Mouse (Mus musculus) embryo, embryonic 9.5 days (tissue): ENCODE data around the gene Tmem270.
A peak's percentile ranks its signal among the peaks of the same experiment; 100 is the strongest.
"Not testable (repeated sequence)": the region's sequence is repeated elsewhere in the genome, so short reads cannot be mapped to it uniquely, and the experiment has no call there.

Experiments used
- DNase-seq: peaks from one replicate; pipeline ENCODE4 v3.0.0-alpha.2; 2017; ENCODE audit errors: extremely low spot score

Tmem270 gene

DNA sequence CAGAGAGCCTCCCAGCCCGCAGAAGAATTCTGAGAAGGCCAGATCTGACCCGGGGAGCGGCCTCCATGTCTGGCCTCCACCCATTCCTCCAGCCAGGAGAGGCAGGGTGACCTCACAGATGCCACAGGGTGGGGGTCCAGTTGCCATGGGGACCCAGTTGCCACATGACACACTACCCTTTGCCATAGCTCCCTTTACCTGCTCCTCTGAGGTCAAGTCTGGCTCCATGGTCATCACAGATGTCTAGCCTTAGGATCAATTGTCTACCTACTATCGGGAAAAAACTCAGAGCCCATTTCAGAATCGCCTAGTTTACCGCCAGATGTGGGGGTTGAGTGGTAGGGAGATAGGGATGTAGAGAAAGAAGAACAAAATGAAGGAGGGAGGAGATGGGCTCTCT is at the start of gene Tmem270:
Gene Tmem270, minus strand, starts transcription at position 101 of the 400 bp plus-strand sequence.
- DNase-seq: no peak

DNA sequence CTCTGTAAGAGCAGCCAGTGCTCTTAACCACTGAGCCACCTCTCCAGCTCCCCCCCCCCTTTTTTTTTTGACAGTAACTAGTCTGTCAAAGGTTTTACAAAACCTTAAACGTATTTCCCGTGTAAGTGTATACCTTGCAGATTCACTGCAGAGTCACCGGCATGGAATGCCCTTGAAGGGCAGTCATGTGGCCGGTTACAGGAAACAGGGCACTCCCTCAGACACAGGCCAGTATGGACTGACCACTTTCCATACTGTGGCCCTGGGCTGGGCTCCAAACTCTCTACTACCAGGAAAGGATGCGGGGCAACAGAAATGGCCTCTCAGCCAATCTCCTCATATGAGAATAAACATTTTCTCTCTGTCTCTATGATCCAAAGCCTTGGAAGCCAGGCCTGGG is 49.0 kb upstream of the Tmem270 start:
- no peak for DNase-seq

DNA sequence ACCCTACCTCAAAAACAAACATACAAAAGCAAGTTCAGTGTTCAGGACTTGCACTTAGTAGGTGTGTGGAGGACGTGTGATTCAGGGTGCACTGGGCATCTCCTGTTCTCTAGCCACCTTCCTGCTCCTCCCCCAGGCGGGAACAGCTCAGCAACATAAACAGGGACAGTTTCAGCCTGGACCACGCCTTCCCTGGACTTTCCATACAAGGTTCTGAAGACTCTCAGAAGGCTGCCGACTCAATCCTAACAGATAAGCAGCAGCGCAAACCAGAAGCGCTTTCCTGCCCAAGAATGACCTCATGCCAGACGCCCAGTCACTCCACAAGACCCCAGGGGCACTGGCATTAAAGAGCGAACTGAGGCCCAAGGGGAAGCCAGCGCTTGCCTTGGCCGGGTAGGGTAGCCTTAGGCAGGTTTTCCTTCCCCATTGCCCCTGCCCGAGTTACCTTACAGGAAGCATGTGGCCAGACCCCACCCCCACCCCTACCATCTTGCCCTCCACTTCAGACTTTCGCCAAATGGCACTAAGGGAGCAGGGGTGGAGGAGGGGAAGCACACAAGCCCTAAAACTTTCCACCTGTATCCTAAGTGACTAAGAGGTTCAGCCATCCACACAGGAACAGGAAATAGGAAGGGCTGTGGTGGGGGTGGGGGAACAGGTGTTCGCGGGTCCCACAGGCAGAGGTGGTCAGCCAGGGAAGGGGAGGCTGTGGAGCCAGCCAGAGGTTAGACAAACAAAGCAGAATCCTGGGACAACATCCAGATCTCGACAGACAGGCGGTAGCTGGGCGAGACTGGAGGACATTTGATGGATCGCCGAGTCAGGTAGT is 44.7 kb upstream of the Tmem270 start:
- DNase-seq: no peak

DNA sequence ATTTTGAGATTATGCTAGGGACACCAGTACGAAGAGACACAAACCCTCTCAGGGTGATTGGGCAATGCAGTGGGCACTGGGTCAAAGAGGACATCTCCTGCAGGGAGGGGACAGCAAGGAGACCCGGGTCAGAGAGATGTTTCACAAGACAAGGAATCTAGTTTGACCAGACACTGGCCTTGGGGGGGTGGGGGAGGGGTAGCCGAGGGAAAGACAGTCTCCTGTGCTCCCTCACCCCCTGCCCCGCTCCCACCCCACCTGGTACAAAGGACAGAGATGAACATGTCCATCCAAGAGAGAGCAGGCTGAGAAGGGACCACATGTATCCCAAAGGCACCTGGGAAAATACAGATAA is 41.5 kb upstream of the Tmem270 start:
- no peak for DNase-seq

DNA sequence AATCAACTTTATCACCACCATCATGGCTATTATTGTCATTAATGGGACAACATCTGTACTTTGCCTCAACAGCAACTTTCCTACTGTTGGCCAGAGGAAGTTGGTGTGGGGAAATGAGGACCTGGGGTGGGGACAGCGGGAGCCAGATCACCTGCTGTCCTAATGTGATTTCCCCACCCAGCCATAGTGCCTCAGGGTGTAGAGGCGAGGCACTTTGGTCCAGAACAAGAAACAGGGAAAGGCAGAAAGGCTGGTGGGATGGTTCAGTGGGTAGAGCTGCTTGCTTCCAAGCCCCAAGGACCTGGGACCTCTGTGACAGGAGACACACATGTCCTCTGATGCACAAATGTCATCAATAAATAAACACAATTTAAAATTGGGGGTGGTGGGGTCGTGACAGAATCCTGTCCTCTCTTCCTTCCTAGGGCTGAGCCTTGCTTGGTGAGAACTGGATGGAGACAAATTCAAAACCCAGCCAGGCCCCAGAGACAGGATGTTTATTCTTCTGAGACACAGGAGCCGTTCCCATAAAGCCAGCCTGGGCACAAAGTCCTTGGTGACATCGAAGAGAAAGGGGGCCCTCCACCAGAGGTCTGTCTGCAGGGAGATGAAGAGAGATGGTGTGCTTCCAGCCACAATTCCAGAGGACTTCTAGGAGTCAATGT is 41.0 kb upstream of the Tmem270 start:
- no peak for DNase-seq

DNA sequence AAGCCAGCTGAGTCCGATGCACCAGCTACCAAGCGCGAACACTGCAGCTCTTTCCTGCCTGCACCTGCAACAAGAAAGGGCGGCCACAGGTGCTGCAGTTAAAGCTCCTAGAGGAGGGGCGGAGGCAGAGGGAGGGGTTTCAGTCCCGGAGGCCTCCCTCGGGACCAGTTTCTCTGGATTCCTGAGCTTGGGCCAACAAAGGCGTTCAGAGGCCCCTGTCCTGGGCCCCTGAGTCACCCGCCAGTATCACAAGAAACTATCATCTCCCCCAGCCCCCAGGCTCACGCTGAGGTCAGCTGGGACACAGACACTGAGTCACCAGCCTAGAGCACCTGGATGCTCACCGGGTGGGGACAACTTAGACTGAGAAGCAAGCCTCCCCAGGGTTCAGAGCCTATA is 40.3 kb upstream of the Tmem270 start, which contains the start of gene Cldn4:
Gene Cldn4, minus strand, starts transcription at position 78 of the 399 bp plus-strand sequence.
- no peak for DNase-seq

DNA sequence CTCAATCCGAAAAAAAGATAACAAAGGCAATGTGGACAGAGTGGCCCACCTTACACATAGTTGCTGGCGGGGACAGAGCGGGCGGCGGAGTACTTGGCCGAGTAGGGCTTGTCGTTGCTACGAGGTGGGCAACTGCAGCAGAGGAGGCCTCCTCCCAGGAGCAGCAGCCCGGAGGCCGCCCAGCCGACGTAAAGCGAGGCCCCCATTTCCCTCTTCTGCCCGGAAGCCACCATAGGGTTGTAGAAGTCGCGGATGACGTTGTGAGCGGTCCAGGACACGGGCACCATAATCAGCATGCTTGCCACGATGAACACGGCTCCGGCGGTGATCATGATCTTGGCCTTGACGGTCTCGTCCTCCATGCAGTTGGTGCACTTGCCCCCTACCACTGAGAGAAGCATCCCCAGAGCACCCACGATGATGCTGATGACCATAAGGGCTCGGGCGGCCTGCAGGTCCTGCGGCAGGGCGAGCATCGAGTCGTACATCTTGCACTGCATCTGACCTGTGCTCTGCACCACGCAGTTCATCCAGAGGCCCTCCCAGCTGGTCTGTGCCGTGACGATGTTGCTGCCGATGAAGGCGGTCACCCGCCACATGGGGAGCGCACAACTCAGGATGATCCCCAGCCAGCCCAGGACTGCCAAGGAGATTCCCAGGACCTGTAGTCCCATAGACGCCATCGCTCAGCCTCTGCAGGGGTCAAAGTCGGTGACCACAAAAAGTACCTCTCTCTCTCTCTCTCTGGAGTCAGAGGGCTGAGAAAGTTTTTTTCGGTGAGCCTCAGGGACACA is 39.7 kb upstream of the Tmem270 start:
- no peak for DNase-seq

DNA sequence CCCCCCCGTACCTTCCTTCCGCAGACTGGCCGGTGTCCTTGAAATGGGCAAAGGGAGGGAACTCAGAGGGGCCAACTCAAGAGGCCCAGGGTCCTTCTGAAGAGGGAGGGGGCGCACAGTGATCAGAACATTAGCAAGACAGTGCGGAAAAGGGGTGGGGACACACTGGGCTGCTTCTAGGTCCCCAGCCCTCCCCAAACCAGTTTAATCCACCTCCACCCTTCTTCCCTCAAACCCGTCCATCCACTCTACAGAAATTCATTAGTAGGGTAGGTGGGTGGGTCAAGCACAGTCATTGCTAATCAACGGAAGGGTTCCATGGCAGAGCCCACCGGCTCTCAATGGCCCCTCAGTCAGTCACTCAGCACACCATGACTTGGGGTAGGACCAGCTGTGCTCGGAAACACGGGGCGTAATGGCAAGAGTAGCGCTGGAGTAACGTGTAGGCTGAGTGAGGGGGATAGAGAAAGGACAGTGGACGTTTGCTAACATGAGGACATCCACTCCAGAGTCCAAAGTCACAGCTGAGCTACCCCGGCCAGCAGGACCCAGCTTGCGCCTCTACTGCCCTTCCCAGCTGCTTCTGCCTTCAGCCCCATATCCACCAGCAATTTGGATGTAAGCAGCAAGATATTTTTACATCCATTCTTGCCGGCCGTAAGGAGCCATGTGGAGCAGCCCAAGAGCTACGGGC is 38.9 kb upstream of the Tmem270 start:
- DNase-seq: no peak

DNA sequence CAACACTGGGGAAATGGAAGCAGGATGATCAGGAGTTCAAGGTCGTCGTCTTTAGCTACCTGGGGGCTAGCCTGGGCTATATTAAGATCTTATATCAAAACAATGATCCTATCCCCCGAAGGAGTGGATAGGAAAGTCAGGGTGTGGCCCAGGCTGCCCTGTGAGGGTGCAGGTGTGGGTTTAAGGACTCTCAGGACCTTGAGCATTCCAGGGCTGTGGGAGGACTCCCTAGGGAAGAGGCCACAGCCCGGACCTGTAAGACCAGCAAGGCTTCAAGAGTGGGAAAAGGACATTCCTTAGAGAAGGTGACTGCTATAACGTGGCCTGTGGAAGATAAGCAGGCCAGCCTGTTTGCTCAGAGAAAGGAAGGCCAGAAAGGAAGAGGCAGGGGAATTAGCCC is 37.6 kb upstream of the Tmem270 start:
- no peak for DNase-seq

DNA sequence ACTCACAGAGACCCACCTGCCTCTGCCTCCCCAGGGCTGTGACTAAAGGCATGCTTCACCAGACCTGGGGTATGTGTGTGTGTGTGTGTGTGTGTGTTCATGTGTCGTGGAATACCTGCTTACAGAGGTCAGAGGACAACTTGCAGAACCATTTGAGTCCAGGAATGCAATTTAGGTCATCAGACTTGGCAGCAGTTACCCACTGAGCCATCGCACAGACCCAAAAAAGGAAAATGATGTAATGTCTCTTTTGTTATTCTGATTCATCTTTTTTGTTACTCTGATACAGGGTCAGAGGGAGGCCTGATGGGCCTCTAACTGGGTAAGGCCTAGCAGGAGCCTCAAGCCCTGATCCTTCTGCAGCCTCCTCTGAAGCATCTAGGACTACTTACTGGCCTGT is 36.2 kb upstream of the Tmem270 start:
- no peak for DNase-seq

DNA sequence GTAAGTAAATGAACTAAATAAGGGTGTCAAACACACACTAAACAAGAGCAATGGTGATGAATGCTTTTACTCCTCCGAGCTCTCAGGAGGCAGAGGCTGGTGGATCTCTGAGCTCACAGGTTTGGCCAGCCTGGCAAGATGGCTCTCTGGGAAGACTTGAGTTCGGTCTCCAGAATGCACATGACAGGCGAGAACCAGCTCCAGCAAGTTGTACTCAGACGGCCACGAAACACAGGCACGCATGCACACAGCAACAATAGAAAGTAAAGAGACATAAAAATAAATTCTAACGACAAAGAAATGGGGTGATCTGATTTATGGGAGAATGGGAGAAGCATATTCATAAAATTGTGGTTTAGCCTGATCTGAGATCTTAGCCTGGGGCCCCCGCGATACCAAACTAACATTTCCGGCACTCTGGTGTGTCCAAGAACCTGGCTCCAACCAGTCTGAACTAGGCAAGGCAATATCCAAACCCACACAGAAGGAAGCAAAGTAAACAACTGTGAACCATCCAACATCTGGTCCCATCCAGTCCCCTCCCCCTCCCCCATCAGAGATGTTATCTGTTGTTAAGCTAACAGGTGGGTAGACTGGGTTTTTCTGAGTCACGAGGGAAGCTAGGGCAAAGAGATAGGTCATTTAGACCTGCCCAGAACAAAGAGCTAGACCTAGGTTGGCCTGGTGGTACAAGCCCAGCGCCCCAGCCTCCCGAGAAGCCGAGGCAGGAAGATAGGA is 35.1 kb upstream of the Tmem270 start:
- no peak for DNase-seq

DNA sequence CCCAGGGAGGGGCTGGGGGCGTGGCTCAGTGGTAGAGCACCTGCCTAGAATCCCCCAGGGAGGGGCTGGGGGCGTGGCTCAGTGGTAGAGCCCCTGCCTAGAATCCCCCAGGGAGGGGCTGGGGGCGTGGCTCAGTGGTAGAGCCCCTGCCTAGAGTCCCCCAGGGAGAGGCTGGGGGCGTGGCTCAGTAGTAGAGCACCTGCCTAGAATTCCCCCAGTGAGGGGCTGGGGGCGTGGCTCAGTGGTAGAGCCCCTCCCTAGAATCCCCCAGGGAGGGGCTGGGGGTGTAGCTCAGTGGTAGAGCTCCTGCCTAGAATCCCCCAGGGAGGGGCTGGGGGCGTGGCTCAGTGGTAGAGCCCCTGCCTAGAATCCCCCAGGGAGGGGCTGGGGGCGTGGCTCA is 33.0 kb upstream of the Tmem270 start:
- DNase-seq: not testable (repeated sequence)

DNA sequence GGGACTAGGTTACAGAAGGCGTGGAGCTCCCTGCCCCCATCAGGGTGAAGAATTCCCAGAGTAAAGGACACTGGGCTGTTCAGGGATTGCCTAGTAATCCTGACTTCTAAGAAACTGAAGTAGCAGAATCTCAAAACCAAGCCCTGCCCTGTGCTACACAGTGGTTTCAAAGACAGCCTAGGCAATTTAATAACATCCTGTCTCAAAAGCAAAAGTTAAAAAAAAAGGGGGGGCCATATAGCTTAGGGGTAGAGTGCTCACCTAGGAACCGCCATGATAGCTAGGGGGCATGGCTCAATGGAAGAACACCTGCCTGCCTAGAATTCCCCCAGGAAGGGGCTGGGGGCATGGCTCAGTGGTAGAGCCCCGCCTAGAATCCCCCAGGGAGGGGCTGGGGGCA is 32.5 kb upstream of the Tmem270 start:
- no peak for DNase-seq

DNA sequence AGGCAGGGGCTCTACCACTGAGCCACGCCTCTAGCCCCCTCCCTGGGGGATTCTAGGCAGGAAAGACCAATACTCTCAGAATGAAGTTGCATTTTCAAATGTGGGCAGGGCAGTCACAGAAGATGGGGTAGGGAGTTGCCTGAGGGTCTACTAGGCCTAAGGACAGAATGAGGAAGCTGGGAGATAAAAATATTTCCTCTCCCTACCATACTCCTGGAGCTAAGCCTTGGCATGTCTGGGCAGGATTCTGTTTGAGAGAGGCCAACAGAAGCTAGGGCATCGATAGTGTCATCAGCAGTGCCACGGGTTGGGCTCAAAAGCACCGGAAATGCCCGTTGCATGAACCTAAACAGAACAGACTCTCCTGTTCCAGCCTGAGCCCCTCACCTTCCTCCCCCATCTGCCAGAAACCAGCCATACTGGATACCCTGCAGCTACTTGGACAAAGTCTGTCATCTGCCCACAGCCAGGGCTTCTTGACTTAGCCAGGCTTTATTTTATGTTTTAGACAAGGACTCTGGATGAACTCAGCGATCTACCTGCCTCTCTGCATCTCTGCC is 30.2 kb upstream of the Tmem270 start:
- no peak for DNase-seq

DNA sequence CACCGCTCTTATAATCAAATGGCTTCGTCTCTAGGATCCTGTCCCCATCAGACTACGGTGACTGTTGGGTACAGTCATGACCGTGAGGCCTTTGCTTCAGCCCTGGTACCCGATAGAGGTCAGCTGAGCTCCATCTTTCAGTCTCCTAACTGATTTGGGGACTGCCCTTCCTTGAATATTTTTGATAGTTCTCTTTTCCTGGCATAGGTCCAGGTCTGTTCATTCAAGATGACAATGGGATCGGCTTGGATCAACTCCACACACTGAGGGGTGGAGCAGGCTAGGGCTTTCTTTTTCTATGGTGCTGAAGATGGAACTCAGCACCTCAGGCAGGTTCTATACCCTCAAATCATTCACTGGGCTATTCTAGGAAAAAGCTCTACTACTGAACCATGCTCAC is 29.5 kb upstream of the Tmem270 start:
- DNase-seq: no peak

DNA sequence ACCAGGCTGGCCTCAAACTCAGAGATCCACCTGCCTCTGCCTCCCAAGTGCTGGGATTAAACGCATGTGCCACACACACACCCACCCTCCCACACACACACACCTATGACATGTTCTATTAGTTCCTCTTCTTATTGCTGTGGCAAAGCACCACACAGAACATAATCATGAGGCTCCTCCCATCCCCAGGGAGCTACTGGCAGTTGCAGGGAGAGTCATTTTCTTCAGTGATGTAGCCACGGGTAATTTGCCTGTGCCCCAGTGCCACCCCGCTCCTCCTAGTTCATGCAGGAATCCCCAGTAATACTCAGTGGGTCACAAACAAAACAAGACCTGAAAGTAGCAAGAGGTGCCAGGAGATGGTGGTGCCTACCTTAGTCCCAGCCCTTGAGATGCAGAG is 28.1 kb upstream of the Tmem270 start:
- no peak for DNase-seq

DNA sequence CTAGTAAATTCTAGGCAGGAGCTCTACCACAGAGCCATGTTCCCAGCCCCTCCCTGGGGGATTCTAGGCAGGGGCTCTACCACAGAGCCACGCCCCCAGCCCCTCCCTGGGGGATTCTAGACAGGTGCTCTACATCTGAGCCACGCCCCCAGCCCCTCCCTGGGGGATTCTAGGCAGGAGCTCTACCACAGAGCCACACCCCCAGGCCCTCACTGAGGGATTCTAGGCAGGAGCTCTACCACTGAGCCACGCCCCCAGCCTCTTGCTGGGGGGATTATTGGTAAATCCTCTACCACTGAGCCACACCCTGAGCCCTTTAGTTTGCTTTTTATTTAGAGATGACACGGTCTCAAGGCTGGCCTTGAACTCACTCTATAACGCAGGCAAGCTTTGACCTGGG is 27.2 kb upstream of the Tmem270 start:
- DNase-seq: not testable (repeated sequence)

DNA sequence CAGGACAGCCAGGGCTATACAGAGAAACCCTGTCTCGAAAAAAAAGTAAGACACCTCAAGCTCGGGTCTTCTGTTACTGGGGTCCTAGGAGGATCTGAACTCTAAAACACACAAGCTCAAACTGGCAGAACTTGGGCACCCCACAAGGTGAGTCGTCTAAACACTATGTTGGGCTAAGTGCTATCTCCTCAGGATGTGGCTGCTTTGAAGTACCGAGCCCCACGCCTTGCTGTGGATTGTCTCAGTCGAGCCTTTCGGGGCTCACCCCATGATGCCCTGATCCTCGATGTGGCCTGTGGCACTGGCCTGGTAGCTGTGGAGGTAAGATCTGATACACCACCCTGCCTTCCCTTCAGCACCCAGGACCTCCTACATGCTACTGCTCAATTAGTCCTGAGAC is 26.7 kb upstream of the Tmem270 start:
- DNase-seq: no peak

DNA sequence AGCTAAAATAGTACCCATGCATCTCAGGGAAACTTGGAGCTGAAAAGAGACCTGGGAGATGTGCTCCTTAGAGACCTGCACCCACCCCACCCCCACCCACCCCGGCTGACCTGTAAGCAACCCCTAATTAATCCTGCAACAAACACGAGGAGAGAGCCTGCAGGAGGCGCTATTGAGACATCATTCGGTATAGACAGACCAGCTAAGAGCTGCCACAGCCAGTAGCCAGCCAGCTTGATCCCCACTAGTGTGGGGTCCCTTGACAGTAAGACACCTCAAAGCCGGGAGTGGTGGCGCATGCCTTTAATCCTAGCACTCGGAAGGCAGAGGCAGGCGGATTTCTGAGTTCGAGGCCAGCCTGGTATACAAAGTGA is 26.4 kb upstream of the Tmem270 start:
- peak; percentile 64 for DNase-seq

DNA sequence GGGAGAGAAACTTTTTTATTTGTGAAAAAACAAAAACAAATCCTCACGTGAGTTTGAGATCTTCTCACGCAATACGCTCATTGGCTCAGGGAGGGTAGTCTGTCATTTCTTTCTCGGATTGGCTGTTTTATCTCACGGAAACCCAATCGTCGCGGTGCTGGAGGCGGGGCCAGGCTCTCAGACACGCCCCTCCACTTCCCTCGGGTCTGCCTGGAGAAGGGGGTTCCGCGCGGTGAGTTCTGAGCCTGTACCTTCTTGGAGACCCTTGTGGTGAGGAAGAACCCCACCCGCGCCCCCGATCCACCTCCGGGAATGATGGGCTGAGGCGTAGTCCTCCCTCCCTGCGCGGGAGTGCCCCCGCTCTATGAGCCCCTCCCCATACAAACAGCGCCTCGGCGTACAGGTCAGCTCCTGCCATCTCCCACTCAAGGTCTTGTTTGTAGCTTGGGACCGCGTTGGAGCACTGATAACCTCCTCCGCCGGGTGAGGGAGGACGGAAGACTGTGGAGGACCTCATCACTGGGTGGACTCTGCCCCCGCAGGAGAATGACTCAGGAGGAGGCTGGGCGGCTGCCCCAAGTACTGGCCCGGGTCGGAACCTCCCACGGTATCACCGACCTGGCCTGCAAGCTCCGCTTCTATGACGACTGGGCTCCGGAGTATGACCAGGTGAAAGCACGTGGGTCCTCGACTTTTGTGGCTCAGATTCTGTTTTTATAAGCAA is 25.8 kb upstream of the Tmem270 start, which contains the start of gene Mettl27:
Gene Mettl27, plus strand, starts transcription at position 190 of the 724 bp plus-strand sequence.
- peak; percentile 90 for DNase-seq
